Mouse (Mus musculus) hindbrain, embryonic 13.5 days (tissue): ENCODE results near the gene Mroh8. TPM values are rescaled to one million over a fixed set of nuclear protein-coding genes. Genes with fewer than 3 reads are reported as not detected.

Experiments used
- ATAC-seq: fragments of 200-750 bp; cut with Nextera tagmentation; 2 replicates; pipeline ENCODE4 v1.8.0; 2017; ENCODE audit warnings: moderate TSS enrichment; ENCODE audit not compliant: low FRiP score
- H3K27ac ChIP-seq: fragments of 300-500 bp; sonication (generic); 2 replicates; pipeline ENCODE4 v1.5.1; 2015; ENCODE audit warnings: inconsistent platforms, mild to moderate bottlenecking, moderate library complexity
- H3K27me3 ChIP-seq: fragments of 300-500 bp; sonication (generic); 2 replicates; pipeline ENCODE4 v1.6.1; 2015; ENCODE audit warnings: mild to moderate bottlenecking, inconsistent platforms
- H3K36me3 ChIP-seq: fragments of 300-500 bp; sonication (generic); 2 replicates; pipeline ENCODE4 v1.6.1; 2015; ENCODE audit warnings: mild to moderate bottlenecking, inconsistent platforms
- H3K4me1 ChIP-seq: fragments of 300-500 bp; sonication (generic); replicated peaks from 2 replicates; pipeline ENCODE4 v1.6.1; 2015; ENCODE audit warnings: inconsistent platforms
- H3K4me2 ChIP-seq: fragments of 300-500 bp; sonication (generic); 2 replicates; pipeline ENCODE4 v1.6.1; 2015; ENCODE audit warnings: inconsistent platforms, mild to moderate bottlenecking, moderate library complexity
- H3K4me3 ChIP-seq: fragments of 300-500 bp; sonication (generic); 2 replicates; pipeline ENCODE4 v1.5.1; 2015; ENCODE audit warnings: mild to moderate bottlenecking, inconsistent platforms
- H3K9ac ChIP-seq: fragments of 300-500 bp; sonication (generic); 2 replicates; pipeline ENCODE4 v1.6.1; 2015; ENCODE audit warnings: mild to moderate bottlenecking, inconsistent platforms
- H3K9me3 ChIP-seq: fragments of 300-500 bp; sonication (generic); 2 replicates; pipeline ENCODE4 v1.6.1; 2016; ENCODE audit warnings: inconsistent platforms
- WGBS: fragments of 180-500 bp; shearing (Covaris S2); methylation state at CpG from one replicate; pipeline ENCODE4 v1.1.7; 2015; 5-methylcytosine and 5-hydroxymethylcytosine counted together
- polyA plus RNA-seq: library from polyadenylated mRNA; unstranded; fragments of >200 nt; fragmentation: Nextera tagmentation; extraction: Ambion mirVana; gene quantifications from 2 replicates; pipeline ENCODE4 v1.2.1, GENCODE M21; 2015

The Mroh8 gene
- 0.43 and 0.58 TPM in 2 replicates for polyA plus RNA-seq

- H3K9ac ChIP-seq, result peak within 1 kb of the TSS; percentile 96
- WGBS, result 0% methylated on average over 30 of the region's 32 CpGs
- H3K9me3 ChIP-seq, result no peaks in the 10 kb centered on the region
- H3K27me3 ChIP-seq, result no peaks in the 10 kb centered on the region
- peaks cover 20% of the 10 kb centered on the region for H3K4me1 ChIP-seq
- H3K4me2 ChIP-seq, result peak within 1 kb of the TSS; percentile 82
- peak; percentile 79 for ATAC-seq
- peaks cover 18% of the 10 kb centered on the region for H3K36me3 ChIP-seq
- peak within 1 kb of the TSS; percentile 98 for H3K4me3 ChIP-seq
- peak within 1 kb of the TSS; percentile 95 for H3K27ac ChIP-seq
Observed at GRCm38 (mm10) chr2:157279416-157279800, at the start of gene Mroh8. Gene Mroh8, minus strand, starts transcription at chr2:157279549.

- Histone ChIP-seq H3K9me3 (no peaks in the 10 kb centered on the region), H3K27ac (peak overlapping the region; percentile 66), H3K4me3 (no peak overlapping the region), H3K36me3 (peaks cover 37% of the 10 kb centered on the region), H3K4me1 (peaks cover 28% of the 10 kb centered on the region), H3K4me2 (no peak overlapping the region), H3K9ac (peak overlapping the region; percentile 40), H3K27me3 (no peaks in the 10 kb centered on the region)
- peak; percentile 38; the same call in 1 of the 2 replicates for ATAC-seq
- WGBS, result 8% methylated on average over 11 of the region's 11 CpGs
Observed at GRCm38 (mm10) chr2:157328570-157328969, 49.2 kb upstream of the Mroh8 start.

GRCm38 (mm10) chr2:157328106-157328505 lies 48.8 kb upstream of the Mroh8 start:
- peak overlapping the region; percentile 40; the same call in 1 of the 2 replicates for H3K9ac ChIP-seq
- no peaks in the 10 kb centered on the region for H3K27me3 ChIP-seq
- peaks cover 28% of the 10 kb centered on the region for H3K4me1 ChIP-seq
- H3K9me3 ChIP-seq, result no peaks in the 10 kb centered on the region
- H3K4me3 ChIP-seq, result no peak overlapping the region
- no peak overlapping the region for H3K4me2 ChIP-seq
- WGBS, result 23% methylated on average over 5 of the region's 5 CpGs
- peaks cover 42% of the 10 kb centered on the region for H3K36me3 ChIP-seq
- peak overlapping the region; percentile 66 for H3K27ac ChIP-seq
- ATAC-seq, result peak; percentile 33; the same call in 1 of the 2 replicates

- Histone ChIP-seq H3K4me2 (no peak overlapping the region), H3K36me3 (peaks cover 69% of the 10 kb centered on the region), H3K27me3 (no peaks in the 10 kb centered on the region), H3K4me1 (peaks cover 42% of the 10 kb centered on the region), H3K4me3 (no peak overlapping the region), H3K9me3 (no peaks in the 10 kb centered on the region), H3K27ac (no peak overlapping the region), H3K9ac (no peak overlapping the region)
- ATAC-seq, result no peak
- 90% methylated on average over 2 of the region's 2 CpGs for WGBS
Observed at GRCm38 (mm10) chr2:157325238-157325637, 45.9 kb upstream of the Mroh8 start.

GRCm38 (mm10) chr2:157322029-157322766 lies 42.8 kb upstream of the Mroh8 start:
- Histone ChIP-seq H3K9ac (no peak overlapping the region), H3K27ac (peak overlapping the region; percentile 66), H3K4me1 (peaks cover 36% of the 10 kb centered on the region), H3K9me3 (no peaks in the 10 kb centered on the region), H3K4me3 (no peak overlapping the region), H3K36me3 (peaks cover 87% of the 10 kb centered on the region), H3K27me3 (no peaks in the 10 kb centered on the region), H3K4me2 (no peak overlapping the region)
- WGBS, result 79% methylated on average over 5 of the region's 5 CpGs
- 0 out of 2 replicates have a peak, but pooled peaks have one; percentile 22 for ATAC-seq

GRCm38 (mm10) chr2:157320886-157321285 lies 41.5 kb upstream of the Mroh8 start:
- 36% methylated on average over 5 of the region's 5 CpGs for WGBS
- ATAC-seq, result no peak
- peak overlapping the region; percentile 60; the same call in 1 of the 2 replicates for H3K27ac ChIP-seq

GRCm38 (mm10) chr2:157320135-157320534 lies 40.8 kb upstream of the Mroh8 start:
- Histone ChIP-seq H3K9ac (no peak overlapping the region), H3K4me1 (peaks cover 38% of the 10 kb centered on the region), H3K36me3 (peaks cover 88% of the 10 kb centered on the region), H3K4me3 (no peak overlapping the region), H3K9me3 (no peaks in the 10 kb centered on the region), H3K27me3 (no peaks in the 10 kb centered on the region), H3K4me2 (no peak overlapping the region), H3K27ac (peak overlapping the region; percentile 60)
- ATAC-seq, result no peak
- 74% methylated on average over 8 of the region's 8 CpGs for WGBS

More at GRCm38 (mm10) chr2:157320886-157321285, 41.5 kb upstream of the Mroh8 start:
- Histone ChIP-seq H3K36me3 (peaks cover 86% of the 10 kb centered on the region), H3K9me3 (no peaks in the 10 kb centered on the region), H3K4me2 (no peak overlapping the region), H3K4me1 (peaks cover 38% of the 10 kb centered on the region), H3K27me3 (no peaks in the 10 kb centered on the region), H3K4me3 (no peak overlapping the region), H3K9ac (no peak overlapping the region)

- no peaks in the 10 kb centered on the region for H3K9me3 ChIP-seq
- WGBS, result 89% methylated on average over 6 of the region's 6 CpGs
- no peak overlapping the region for H3K4me3 ChIP-seq
- peaks cover 52% of the 10 kb centered on the region for H3K4me1 ChIP-seq
- H3K27ac ChIP-seq, result peak overlapping the region; percentile 36
- no peaks in the 10 kb centered on the region for H3K27me3 ChIP-seq
- H3K4me2 ChIP-seq, result no peak overlapping the region
- ATAC-seq, result no peak
- peaks cover 89% of the 10 kb centered on the region for H3K36me3 ChIP-seq
- no peak overlapping the region for H3K9ac ChIP-seq
Observed at GRCm38 (mm10) chr2:157317220-157317619, 37.9 kb upstream of the Mroh8 start.

- Histone ChIP-seq H3K27me3 (no peaks in the 10 kb centered on the region), H3K4me1 (peaks cover 45% of the 10 kb centered on the region), H3K4me2 (no peak overlapping the region), H3K9me3 (no peaks in the 10 kb centered on the region), H3K36me3 (peaks cover 89% of the 10 kb centered on the region), H3K9ac (no peak overlapping the region), H3K4me3 (no peak overlapping the region), H3K27ac (peak overlapping the region; percentile 44; the same call in 1 of the 2 replicates)
- ATAC-seq, result no peak
- WGBS, result 86% methylated on average over 14 of the region's 14 CpGs
Observed at GRCm38 (mm10) chr2:157316358-157316933, 37.1 kb upstream of the Mroh8 start.

- Histone ChIP-seq H3K27ac (0 out of 2 replicates have a peak overlapping the region, but pooled peaks have one; percentile 44), H3K36me3 (peaks cover 89% of the 10 kb centered on the region), H3K9ac (no peak overlapping the region), H3K9me3 (no peaks in the 10 kb centered on the region), H3K4me3 (no peak overlapping the region), H3K4me2 (no peak overlapping the region), H3K4me1 (peaks cover 37% of the 10 kb centered on the region), H3K27me3 (no peaks in the 10 kb centered on the region)
- ATAC-seq, result no peak
- 92% methylated on average over 6 of the region's 6 CpGs for WGBS
Observed at GRCm38 (mm10) chr2:157315486-157315885, 36.1 kb upstream of the Mroh8 start.

- no peak overlapping the region for H3K4me2 ChIP-seq
- H3K27me3 ChIP-seq, result no peaks in the 10 kb centered on the region
- no peak for ATAC-seq
- no peak overlapping the region for H3K4me3 ChIP-seq
- peak overlapping the region; percentile 85 for H3K27ac ChIP-seq
- WGBS, result 72% methylated on average over 7 of the region's 7 CpGs
- H3K9ac ChIP-seq, result no peak overlapping the region; the same call in 1 of the 2 replicates
- H3K36me3 ChIP-seq, result peaks cover 92% of the 10 kb centered on the region
- H3K4me1 ChIP-seq, result peaks cover 32% of the 10 kb centered on the region
- no peaks in the 10 kb centered on the region for H3K9me3 ChIP-seq
Observed at GRCm38 (mm10) chr2:157314310-157314709, 35.0 kb upstream of the Mroh8 start.

- H3K9ac ChIP-seq, result 0 out of 2 replicates have a peak overlapping the region, but pooled peaks have one; percentile 29
- WGBS, result 71% methylated on average over 3 of the region's 3 CpGs
- peak overlapping the region; percentile 85 for H3K27ac ChIP-seq
- H3K9me3 ChIP-seq, result no peaks in the 10 kb centered on the region
- no peak overlapping the region for H3K4me2 ChIP-seq
- H3K27me3 ChIP-seq, result no peaks in the 10 kb centered on the region
- H3K4me3 ChIP-seq, result no peak overlapping the region
- ATAC-seq, result peak; percentile 74; the same call in 1 of the 2 replicates
- H3K4me1 ChIP-seq, result peaks cover 32% of the 10 kb centered on the region
- peaks cover 97% of the 10 kb centered on the region for H3K36me3 ChIP-seq
Observed at GRCm38 (mm10) chr2:157313718-157314117, 34.4 kb upstream of the Mroh8 start.
